Mouse (Mus musculus) forebrain, embryonic 11.5 days (tissue): ENCODE results near the gene Larp1. TPM values are rescaled to one million over a fixed set of nuclear protein-coding genes. Genes with fewer than 3 reads are reported as not detected.

Source experiments
- polyA plus RNA-seq: library from polyadenylated mRNA; unstranded; fragments of >200 nt; fragmentation: Nextera tagmentation; extraction: Ambion mirVana; gene quantifications from 2 replicates; pipeline ENCODE4 v1.2.1, GENCODE M21; 2014

Larp1 gene
- polyA plus RNA-seq, 1 experiment from 2014 or later: 20.5 TPM

Other genes with a start within 250 kb of the Larp1 start
- gene Sap30l, start 207.4 kb upstream of the Larp1 start, polyA plus RNA-seq: 14.1 and 15.8 TPM in 2 replicates
- not detected in 2 replicates for gene Hand1, start 176.2 kb upstream of the Larp1 start, polyA plus RNA-seq
- not detected in 2 replicates for gene Gm12248, start 84.1 kb downstream of the Larp1 start, polyA plus RNA-seq
- gene Cnot8, start 95.1 kb downstream of the Larp1 start, polyA plus RNA-seq: 95.8 and 103 TPM in 2 replicates
- 27.4 and 27.7 TPM in 2 replicates for gene Gemin5, start 159.5 kb downstream of the Larp1 start, polyA plus RNA-seq
- 119 TPM in 2 replicates for gene Mrpl22, start 162.6 kb downstream of the Larp1 start, polyA plus RNA-seq
- gene Igtp, start 190.5 kb downstream of the Larp1 start, polyA plus RNA-seq: 2.0 and 2.3 TPM in 2 replicates
- gene Irgm2, start 190.6 kb downstream of the Larp1 start, polyA plus RNA-seq: 0.28 and 0.47 TPM in 2 replicates